Mouse (Mus musculus) liver, postnatal 0 days (tissue): ENCODE measurements around the gene Snx17.

ENCODE experiments used
- CTCF ChIP-seq: sonication (generic); IDR thresholded peaks from 2 replicates; pipeline ENCODE4 v1.5.1; 2016; ENCODE audit warnings: antibody characterized with exemption, low read depth
- EP300 ChIP-seq: IDR thresholded peaks from 2 replicates; pipeline ENCODE4 v1.6.1; 2016; ENCODE audit warnings: antibody characterized with exemption, low read depth, mild to moderate bottlenecking

- TF ChIP-seq CTCF (no peak), EP300 (no peak)
Measured at GRCm38 (mm10) chr5:31162462-31162861, 30.6 kb upstream of the Snx17 start.
